Mouse (Mus musculus): ENCODE measurements at regions not wholly inside any gene's neighbourhood (a gene's known extent, or its start where the extent isn't known, plus 50 kb on each side); places are given as distances from the start of the nearest gene placed in this dataset.

- H3K27ac ChIP-seq, result no peak overlapping the region
- no peaks in the 10 kb centered on the region for H3K36me3 ChIP-seq
- 94% methylated on average over 2 of the region's 2 CpGs for WGBS
- H3K4me1 ChIP-seq, result no peaks in the 10 kb centered on the region
- no peak overlapping the region for H3K9ac ChIP-seq
- no peaks in the 10 kb centered on the region for H3K9me3 ChIP-seq (replicated peaks)
- H3K4me3 ChIP-seq, result no peak overlapping the region
- ATAC-seq (ENCODE audit: low FRiP score), result no peak
- H3K4me2 ChIP-seq (replicated peaks), result no peak overlapping the region
- H3K27me3 ChIP-seq, result no peaks in the 10 kb centered on the region
These were observed 188.1 kb upstream of the Tmprss15 start for GRCm38 (mm10) chr16:79279006-79279405.

GRCm38 (mm10) chr16:79256525-79256924 lies 165.6 kb upstream of the Tmprss15 start:
- Histone ChIP-seq H3K4me2 (replicated peaks) (no peak overlapping the region), H3K9ac (no peak overlapping the region), H3K4me1 (no peaks in the 10 kb centered on the region), H3K27ac (no peak overlapping the region), H3K9me3 (replicated peaks) (no peaks in the 10 kb centered on the region), H3K36me3 (no peaks in the 10 kb centered on the region), H3K27me3 (no peaks in the 10 kb centered on the region), H3K4me3 (no peak overlapping the region)
- 97% methylated on average over 1 of the region's 1 CpGs for WGBS
- no peak for ATAC-seq (ENCODE audit: low FRiP score)

- no peak for ATAC-seq (ENCODE audit: low FRiP score)
- no peaks in the 10 kb centered on the region for H3K36me3 ChIP-seq
- no peak overlapping the region for H3K4me3 ChIP-seq
- no peak overlapping the region for H3K27ac ChIP-seq
- no peaks in the 10 kb centered on the region for H3K4me1 ChIP-seq
- no peaks in the 10 kb centered on the region for H3K27me3 ChIP-seq
- H3K4me2 ChIP-seq (replicated peaks), result no peak overlapping the region
- H3K9ac ChIP-seq, result no peak overlapping the region
- no peaks in the 10 kb centered on the region for H3K9me3 ChIP-seq (replicated peaks)
- 48% methylated on average over 2 of the region's 2 CpGs for WGBS
These were observed 165.2 kb upstream of the Tmprss15 start for GRCm38 (mm10) chr16:79256084-79256483.

GRCm38 (mm10) chr16:79240857-79241491 lies 150.1 kb upstream of the Tmprss15 start:
- 51% methylated on average over 3 of the region's 3 CpGs for WGBS
- no peak overlapping the region for H3K4me3 ChIP-seq
- H3K27me3 ChIP-seq, result no peaks in the 10 kb centered on the region
- H3K9ac ChIP-seq, result no peak overlapping the region
- no peak overlapping the region for H3K4me2 ChIP-seq (replicated peaks)
- no peak for ATAC-seq (ENCODE audit: low FRiP score)
- H3K4me1 ChIP-seq, result no peaks in the 10 kb centered on the region
- no peak overlapping the region for H3K27ac ChIP-seq
- no peaks in the 10 kb centered on the region for H3K9me3 ChIP-seq (replicated peaks)
- no peaks in the 10 kb centered on the region for H3K36me3 ChIP-seq

GRCm38 (mm10) chr16:79240191-79240590 lies 149.3 kb upstream of the Tmprss15 start:
- H3K27ac ChIP-seq, result no peak overlapping the region
- 93% methylated on average over 2 of the region's 2 CpGs for WGBS
- no peaks in the 10 kb centered on the region for H3K9me3 ChIP-seq (replicated peaks)
- no peaks in the 10 kb centered on the region for H3K4me1 ChIP-seq
- no peaks in the 10 kb centered on the region for H3K36me3 ChIP-seq
- no peaks in the 10 kb centered on the region for H3K27me3 ChIP-seq
- H3K4me2 ChIP-seq (replicated peaks), result no peak overlapping the region
- H3K4me3 ChIP-seq, result no peak overlapping the region
- no peak overlapping the region for H3K9ac ChIP-seq
- no peak for ATAC-seq (ENCODE audit: low FRiP score)

GRCm38 (mm10) chr16:79191196-79191595 lies 100.3 kb upstream of the Tmprss15 start:
- Histone ChIP-seq H3K4me2 (replicated peaks) (no peak overlapping the region), H3K27ac (no peak overlapping the region), H3K9me3 (replicated peaks) (no peaks in the 10 kb centered on the region), H3K36me3 (no peaks in the 10 kb centered on the region), H3K27me3 (no peaks in the 10 kb centered on the region), H3K9ac (no peak overlapping the region), H3K4me1 (no peaks in the 10 kb centered on the region), H3K4me3 (no peak overlapping the region)
- WGBS, result 88% methylated on average over 7 of the region's 7 CpGs
- no peak for ATAC-seq (ENCODE audit: low FRiP score)

- ATAC-seq (ENCODE audit: low FRiP score), result no peak
- no peaks in the 10 kb centered on the region for H3K4me1 ChIP-seq
- H3K27me3 ChIP-seq, result no peaks in the 10 kb centered on the region
- no peaks in the 10 kb centered on the region for H3K36me3 ChIP-seq
- H3K4me2 ChIP-seq (replicated peaks), result no peak overlapping the region
- no peaks in the 10 kb centered on the region for H3K9me3 ChIP-seq (replicated peaks)
- 73% methylated on average over 1 of the region's 1 CpGs for WGBS
- H3K9ac ChIP-seq, result no peak overlapping the region
- no peak overlapping the region for H3K4me3 ChIP-seq
- no peak overlapping the region for H3K27ac ChIP-seq
These were observed 95.6 kb upstream of the Tmprss15 start for GRCm38 (mm10) chr16:79186471-79186870.

- Histone ChIP-seq H3K36me3 (no peaks in the 10 kb centered on the region), H3K27ac (no peak overlapping the region), H3K4me1 (peaks cover under 1% of the 10 kb centered on the region), H3K9me3 (replicated peaks) (no peaks in the 10 kb centered on the region), H3K27me3 (no peaks in the 10 kb centered on the region), H3K4me3 (no peak overlapping the region), H3K4me2 (replicated peaks) (no peak overlapping the region), H3K9ac (no peak overlapping the region)
- WGBS, result 87% methylated on average over 2 of the region's 2 CpGs
- ATAC-seq (ENCODE audit: low FRiP score), result no peak
These were observed 91.6 kb upstream of the Tmprss15 start for GRCm38 (mm10) chr16:79182474-79182873.

- 30% methylated on average over 15 of the region's 15 CpGs for WGBS
- H3K27me3 ChIP-seq, result no peaks in the 10 kb centered on the region
- peaks cover 10% of the 10 kb centered on the region for H3K4me1 ChIP-seq
- no peaks in the 10 kb centered on the region for H3K36me3 ChIP-seq
- H3K4me3 ChIP-seq, result no peak overlapping the region
- no peaks in the 10 kb centered on the region for H3K9me3 ChIP-seq (replicated peaks)
- no peak overlapping the region for H3K9ac ChIP-seq
- H3K4me2 ChIP-seq (replicated peaks), result peak overlapping the region; percentile 47
- peak; percentile 90 for ATAC-seq (ENCODE audit: low FRiP score)
- H3K27ac ChIP-seq, result peak overlapping the region; percentile 67
These were observed 86.6 kb upstream of the Tmprss15 start for GRCm38 (mm10) chr16:79177299-79177999.

GRCm38 (mm10) chr16:79176832-79177243 lies 85.9 kb upstream of the Tmprss15 start:
- H3K4me1 ChIP-seq, result peaks cover 10% of the 10 kb centered on the region
- 40% methylated on average over 6 of the region's 6 CpGs for WGBS
- H3K36me3 ChIP-seq, result no peaks in the 10 kb centered on the region
- H3K27me3 ChIP-seq, result no peaks in the 10 kb centered on the region
- H3K4me3 ChIP-seq, result no peak overlapping the region
- H3K4me2 ChIP-seq (replicated peaks), result peak overlapping the region; percentile 47
- peak overlapping the region; percentile 67 for H3K27ac ChIP-seq
- peak; percentile 71 for ATAC-seq (ENCODE audit: low FRiP score)
- no peaks in the 10 kb centered on the region for H3K9me3 ChIP-seq (replicated peaks)
- H3K9ac ChIP-seq, result no peak overlapping the region

- peak; percentile 64 for ATAC-seq (ENCODE audit: low FRiP score)
- WGBS, result 16% methylated on average over 8 of the region's 8 CpGs
- Histone ChIP-seq H3K9ac (no peak overlapping the region), H3K4me3 (no peak overlapping the region), H3K27me3 (no peaks in the 10 kb centered on the region), H3K36me3 (no peaks in the 10 kb centered on the region), H3K4me1 (no peaks in the 10 kb centered on the region), H3K9me3 (replicated peaks) (no peaks in the 10 kb centered on the region), H3K4me2 (replicated peaks) (no peak overlapping the region), H3K27ac (no peak overlapping the region)
These were observed 77.3 kb upstream of the Tmprss15 start for GRCm38 (mm10) chr16:79168193-79168592.

- 72% methylated on average over 1 of the region's 1 CpGs for WGBS
- H3K27me3 ChIP-seq, result no peaks in the 10 kb centered on the region
- no peaks in the 10 kb centered on the region for H3K9me3 ChIP-seq (replicated peaks)
- H3K4me2 ChIP-seq (replicated peaks), result no peak overlapping the region
- H3K27ac ChIP-seq, result no peak overlapping the region
- ATAC-seq (ENCODE audit: low FRiP score), result no peak
- no peaks in the 10 kb centered on the region for H3K4me1 ChIP-seq
- H3K36me3 ChIP-seq, result no peaks in the 10 kb centered on the region
- no peak overlapping the region for H3K9ac ChIP-seq
- no peak overlapping the region for H3K4me3 ChIP-seq
These were observed 51.9 kb upstream of the Tmprss15 start for GRCm38 (mm10) chr16:79142813-79143212.

Measured in hindbrain, embryonic 12.5 days (tissue).